Mouse (Mus musculus) hindbrain, embryonic 10.5 days (tissue): Measurements from ENCODE around the gene Zcchc14. TPM values are rescaled to one million over a fixed set of nuclear protein-coding genes. Genes with fewer than 3 reads are reported as not detected.

ENCODE experiments used
- DNase-seq: peaks from one replicate; pipeline ENCODE4 v3.0.0-alpha.2; 2017; ENCODE audit warnings: low spot score
- H3K27ac ChIP-seq: fragments of 300-500 bp; sonication (generic); 2 replicates; pipeline ENCODE4 v1.5.1; 2016; ENCODE audit warnings: mild to moderate bottlenecking, moderate library complexity
- H3K27me3 ChIP-seq: fragments of 300-500 bp; sonication (generic); 2 replicates; pipeline ENCODE4 v1.6.1; 2016; ENCODE audit warnings: mild to moderate bottlenecking; ENCODE audit not compliant: poor library complexity, insufficient read depth, severe bottlenecking
- H3K36me3 ChIP-seq: fragments of 300-500 bp; sonication (generic); 2 replicates; pipeline ENCODE4 v1.6.1; 2016; ENCODE audit warnings: mild to moderate bottlenecking, moderate library complexity
- H3K4me1 ChIP-seq: fragments of 300-500 bp; sonication (generic); replicated peaks from 2 replicates; pipeline ENCODE4 v1.6.1; 2016; ENCODE audit warnings: mild to moderate bottlenecking
- H3K4me3 ChIP-seq: fragments of 300-500 bp; sonication (generic); 2 replicates; pipeline ENCODE4 v1.5.1; 2016; ENCODE audit warnings: mild to moderate bottlenecking, moderate library complexity
- H3K9me3 ChIP-seq: fragments of 300-500 bp; sonication (generic); 2 replicates; pipeline ENCODE4 v1.6.1; 2016; ENCODE audit warnings: mild to moderate bottlenecking, moderate library complexity
- WGBS: fragments of 180-500 bp; shearing (Covaris S2); methylation state at CpG from one replicate; pipeline ENCODE4 v1.1.7; 2016; 5-methylcytosine and 5-hydroxymethylcytosine counted together
- polyA plus RNA-seq: library from polyadenylated mRNA; unstranded; fragments of >200 nt; fragmentation: Nextera tagmentation; extraction: Ambion mirVana; gene quantifications from 2 replicates; pipeline ENCODE4 v1.2.1, GENCODE M21; 2016

The Zcchc14 gene
- polyA plus RNA-seq, 1 experiment from 2014 or later: 14.6 TPM

GRCm38 (mm10) chr8:121588750-121589149 is 64.0 kb downstream of the Zcchc14 start:
- Histone ChIP-seq H3K9me3 (no peaks in the 10 kb centered on the region), H3K4me1 (peaks cover 50% of the 10 kb centered on the region), H3K27me3 (no peaks in the 10 kb centered on the region), H3K36me3 (peaks cover 10% of the 10 kb centered on the region), H3K27ac (no peak overlapping the region), H3K4me3 (no peak overlapping the region)
- 83% methylated on average over 4 of the region's 4 CpGs for WGBS
- DNase-seq: no peak

- Histone ChIP-seq H3K9me3 (no peaks in the 10 kb centered on the region), H3K4me1 (peaks cover 28% of the 10 kb centered on the region), H3K4me3 (peak overlapping the region; percentile 74), H3K27me3 (no peaks in the 10 kb centered on the region), H3K36me3 (no peaks in the 10 kb centered on the region), H3K27ac (peak overlapping the region; percentile 88)
- DNase-seq: peak; percentile 97
- 1% methylated on average over 47 of the region's 47 CpGs for WGBS
Measured at GRCm38 (mm10) chr8:121585159-121585825, 67.4 kb downstream of the Zcchc14 start.

DNA sequence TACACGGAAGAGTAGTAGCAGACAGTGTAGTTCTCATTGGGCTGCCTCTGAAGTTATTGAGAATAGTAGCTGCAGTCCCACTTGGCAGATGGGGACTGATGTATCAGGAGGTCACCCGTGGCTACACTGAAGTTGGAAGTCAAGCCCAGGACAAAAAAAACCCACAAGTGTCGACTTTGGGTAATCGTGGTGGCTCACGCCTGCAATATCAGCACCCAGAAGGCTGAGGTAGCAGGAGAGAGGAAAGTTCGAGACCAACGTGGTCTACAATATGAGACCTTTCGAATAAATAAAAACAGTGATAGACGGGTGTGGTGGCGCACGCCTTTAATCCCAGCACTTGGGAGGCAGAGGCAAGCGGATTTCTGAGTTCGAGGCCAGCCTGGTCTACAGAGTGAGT is 68.0 kb downstream of the Zcchc14 start:
- DNase-seq: no peak
- H3K27ac ChIP-seq: peak overlapping the region; percentile 88; the same call in 1 of the 2 replicates
- H3K36me3 ChIP-seq: no peaks in the 10 kb centered on the region
- H3K27me3 ChIP-seq: no peaks in the 10 kb centered on the region
- peaks cover 28% of the 10 kb centered on the region for H3K4me1 ChIP-seq
- 48% methylated on average over 13 of the region's 13 CpGs for WGBS
- no peaks in the 10 kb centered on the region for H3K9me3 ChIP-seq
- peak overlapping the region; percentile 74 for H3K4me3 ChIP-seq

DNA sequence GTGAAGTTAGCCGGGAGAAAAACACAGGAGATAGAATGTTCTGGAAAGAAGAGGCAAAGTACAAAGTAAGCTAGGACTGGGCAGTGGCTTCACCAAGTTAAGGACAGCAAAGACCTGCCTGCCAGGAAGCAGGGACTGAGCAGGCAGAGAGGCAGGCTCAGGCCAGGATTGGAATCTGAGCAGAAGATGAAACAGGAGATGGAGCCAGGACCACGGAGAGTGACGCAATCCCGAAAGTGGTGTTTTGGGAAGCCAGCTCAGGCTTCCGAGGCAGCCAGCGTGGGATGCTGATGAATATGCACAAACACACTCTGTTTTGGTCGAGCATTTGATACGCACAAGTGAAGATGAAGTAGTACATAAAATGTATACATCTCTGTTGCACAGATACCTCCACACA is 69.0 kb downstream of the Zcchc14 start:
- Histone ChIP-seq H3K27ac (no peak overlapping the region), H3K4me1 (peaks cover 34% of the 10 kb centered on the region), H3K27me3 (no peaks in the 10 kb centered on the region), H3K4me3 (no peak overlapping the region), H3K9me3 (no peaks in the 10 kb centered on the region), H3K36me3 (no peaks in the 10 kb centered on the region)
- no peak for DNase-seq
- WGBS: 53% methylated on average over 8 of the region's 8 CpGs

DNA sequence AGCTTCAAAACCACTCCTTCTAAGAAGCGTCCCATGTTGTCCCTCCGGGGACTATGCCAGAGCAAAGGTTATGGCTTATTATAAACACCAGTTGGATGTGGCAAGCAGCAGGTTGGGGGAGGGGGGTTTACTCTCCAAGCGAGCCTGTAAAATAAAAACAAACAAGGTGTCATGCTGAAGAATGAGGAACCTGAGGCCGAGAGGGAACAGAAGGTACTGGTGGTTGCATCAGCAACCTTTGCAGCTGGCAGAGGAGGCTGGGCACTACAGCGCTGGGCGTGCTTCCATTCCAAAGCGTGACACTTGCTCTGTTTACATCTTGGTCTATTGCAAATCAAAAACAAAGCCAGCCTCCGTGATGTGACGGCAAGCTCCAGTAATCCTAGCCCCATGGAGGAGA is 72.2 kb downstream of the Zcchc14 start:
- H3K36me3 ChIP-seq: no peaks in the 10 kb centered on the region
- no peaks in the 10 kb centered on the region for H3K9me3 ChIP-seq
- DNase-seq: no peak
- 43% methylated on average over 9 of the region's 9 CpGs for WGBS
- peaks cover 55% of the 10 kb centered on the region for H3K4me1 ChIP-seq
- no peak overlapping the region for H3K4me3 ChIP-seq
- H3K27me3 ChIP-seq: no peaks in the 10 kb centered on the region
- no peak overlapping the region for H3K27ac ChIP-seq

- peak; percentile 97 for DNase-seq
- Histone ChIP-seq H3K4me3 (peak within 1 kb of the TSS; percentile 87), H3K36me3 (no peaks in the 10 kb centered on the region), H3K4me1 (peaks cover 51% of the 10 kb centered on the region), H3K27ac (peak within 1 kb of the TSS; percentile 89), H3K9me3 (no peaks in the 10 kb centered on the region), H3K27me3 (no peaks in the 10 kb centered on the region)
- WGBS: under 1% methylated on average over 63 of the region's 63 CpGs
Measured at GRCm38 (mm10) chr8:121578676-121579451, 73.8 kb downstream of the Zcchc14 start, which contains the start of gene Fbxo31. Fbxo31 (minus strand) TSS chr8:121578806.

- Histone ChIP-seq H3K27me3 (no peaks in the 10 kb centered on the region), H3K9me3 (no peaks in the 10 kb centered on the region), H3K4me1 (peaks cover 56% of the 10 kb centered on the region), H3K27ac (peak overlapping the region; percentile 89), H3K4me3 (peak overlapping the region; percentile 87), H3K36me3 (no peaks in the 10 kb centered on the region)
- DNase-seq: peak; percentile 42
- WGBS: 3% methylated on average over 44 of the region's 44 CpGs
Measured at GRCm38 (mm10) chr8:121577751-121578675, 74.7 kb downstream of the Zcchc14 start.

GRCm38 (mm10) chr8:121575661-121576060 is 77.0 kb downstream of the Zcchc14 start:
- Histone ChIP-seq H3K27ac (no peak overlapping the region), H3K4me1 (peaks cover 64% of the 10 kb centered on the region), H3K36me3 (no peaks in the 10 kb centered on the region), H3K4me3 (no peak overlapping the region), H3K27me3 (no peaks in the 10 kb centered on the region), H3K9me3 (no peaks in the 10 kb centered on the region)
- WGBS: 91% methylated on average over 3 of the region's 3 CpGs
- DNase-seq: no peak

DNA sequence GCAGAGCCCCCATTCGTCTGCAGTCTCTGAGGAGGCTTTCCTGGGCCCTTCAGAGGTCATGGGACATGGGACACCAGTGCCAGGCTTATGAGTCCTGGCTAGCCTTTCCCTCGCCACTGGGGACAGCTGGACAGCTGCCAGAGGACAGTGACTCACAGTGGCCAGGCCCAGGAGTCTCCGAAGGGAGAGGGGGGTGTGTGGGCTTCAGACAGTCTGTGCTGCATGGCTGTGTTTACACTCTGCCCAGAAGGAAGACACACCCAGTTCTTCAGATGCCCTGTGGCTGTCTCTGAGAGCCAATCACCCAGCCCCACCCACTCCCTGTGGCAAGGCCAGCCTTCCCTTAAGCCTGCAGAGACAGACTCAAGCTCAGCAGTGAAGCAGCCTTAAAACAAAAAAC is 79.4 kb downstream of the Zcchc14 start:
- 63% methylated on average over 3 of the region's 3 CpGs for WGBS
- H3K36me3 ChIP-seq: no peaks in the 10 kb centered on the region
- no peaks in the 10 kb centered on the region for H3K27me3 ChIP-seq
- H3K27ac ChIP-seq: no peak overlapping the region
- no peaks in the 10 kb centered on the region for H3K9me3 ChIP-seq
- no peak for DNase-seq
- no peak overlapping the region for H3K4me3 ChIP-seq
- H3K4me1 ChIP-seq: peaks cover 51% of the 10 kb centered on the region

DNA sequence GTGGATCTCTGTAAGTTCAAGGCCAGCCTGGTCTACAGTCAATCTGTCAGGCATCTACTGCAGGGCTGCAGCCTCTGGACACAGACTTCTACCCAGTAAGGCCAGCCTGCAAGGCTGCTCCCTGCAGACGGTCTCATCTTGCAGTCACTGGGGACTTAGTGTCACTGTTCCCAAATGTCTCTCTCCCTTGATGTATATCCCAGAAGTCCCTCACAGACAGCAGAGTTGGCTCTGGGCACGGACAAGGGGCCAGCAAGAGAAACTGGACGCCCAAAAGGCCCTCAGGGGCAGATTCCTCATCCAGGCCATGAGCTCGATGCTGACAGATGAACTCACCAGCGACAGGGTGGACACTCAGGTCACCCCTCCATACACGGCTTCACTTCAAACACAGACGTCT is 80.6 kb downstream of the Zcchc14 start:
- Histone ChIP-seq H3K4me1 (peaks cover 50% of the 10 kb centered on the region), H3K4me3 (no peak overlapping the region), H3K27ac (no peak overlapping the region), H3K9me3 (no peaks in the 10 kb centered on the region), H3K36me3 (no peaks in the 10 kb centered on the region), H3K27me3 (no peaks in the 10 kb centered on the region)
- no peak for DNase-seq
- 75% methylated on average over 7 of the region's 7 CpGs for WGBS

DNA sequence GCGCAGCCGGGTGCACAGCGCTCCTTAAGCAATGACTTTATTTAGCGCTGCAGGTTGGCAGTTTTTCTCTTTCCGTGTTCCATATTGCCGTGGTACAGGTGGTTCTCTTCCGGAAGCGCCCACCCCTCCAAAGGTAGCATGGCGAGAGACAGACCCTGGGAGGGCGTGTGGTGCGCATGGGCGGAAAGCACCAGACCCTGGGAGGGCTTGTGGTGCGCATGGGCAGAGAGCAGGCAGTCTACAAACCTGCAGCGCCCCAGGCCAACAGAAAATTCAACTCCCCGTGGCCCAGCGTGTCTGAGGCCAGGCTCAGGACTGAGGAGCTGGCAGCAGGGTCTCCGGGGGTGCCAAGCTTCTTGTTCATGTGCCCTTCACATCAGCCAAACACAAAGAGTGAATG is 81.9 kb downstream of the Zcchc14 start:
- H3K27me3 ChIP-seq: no peaks in the 10 kb centered on the region
- no peak for DNase-seq
- WGBS: 83% methylated on average over 17 of the region's 17 CpGs
- H3K4me1 ChIP-seq: peaks cover 49% of the 10 kb centered on the region
- H3K9me3 ChIP-seq: no peaks in the 10 kb centered on the region
- H3K4me3 ChIP-seq: no peak overlapping the region
- no peaks in the 10 kb centered on the region for H3K36me3 ChIP-seq
- H3K27ac ChIP-seq: no peak overlapping the region

GRCm38 (mm10) chr8:121570335-121570734 is 82.4 kb downstream of the Zcchc14 start:
- H3K27me3 ChIP-seq: no peaks in the 10 kb centered on the region
- H3K4me1 ChIP-seq: peaks cover 54% of the 10 kb centered on the region
- no peak overlapping the region for H3K4me3 ChIP-seq
- H3K36me3 ChIP-seq: 0 out of 2 replicates have a peak, but pooled peaks cover 4% of the 10 kb centered on the region
- no peak overlapping the region for H3K27ac ChIP-seq
- DNase-seq: no peak
- H3K9me3 ChIP-seq: no peaks in the 10 kb centered on the region
- WGBS: 83% methylated on average over 21 of the region's 21 CpGs
